Mouse (Mus musculus) central nervous system, embryonic 14 days (tissue): ENCODE data around the gene Olfr503. TPM values are rescaled to one million over a fixed set of nuclear protein-coding genes. Genes with fewer than 3 reads are reported as not detected.

Experiments used
- polyA plus RNA-seq: library from polyadenylated mRNA; depleted of rRNA; stranded (reverse); fragments of >200 nt; gene quantifications from 2 replicates; pipeline ENCODE4 v1.2.3, GENCODE M21; 2012; rRNA removed

The Olfr503 gene
- polyA plus RNA-seq = not detected in 2 replicates

GRCm38 (mm10) chr7:108544227-108544626 lies at the start of gene Olfr503:
Gene Olfr503 (plus strand): TSS chr7:108544527.

GRCm38 (mm10) chr7:108524965-108525364 lies 19.4 kb upstream of the Olfr503 start, which contains the start of gene Olfr502:
Gene Olfr502 (minus strand): TSS chr7:108525065.

GRCm38 (mm10) chr7:108565693-108566092 lies 21.4 kb downstream of the Olfr503 start, which contains the start of gene Olfr504:
Gene Olfr504 (minus strand): TSS chr7:108565793.

Other genes starting within 250 kb of the Olfr503 start
- gene Olfr491, start 231.1 kb upstream of the Olfr503 start, polyA plus RNA-seq = not detected in 2 replicates
- not detected in 2 replicates for gene Olfr492, start 220.9 kb upstream of the Olfr503 start, polyA plus RNA-seq
- gene Olfr493, start 197.5 kb upstream of the Olfr503 start, polyA plus RNA-seq = not detected in 2 replicates
- gene Olfr494, start 179.2 kb upstream of the Olfr503 start, polyA plus RNA-seq = not detected in 2 replicates
- not detected in 2 replicates for gene Olfr495, start 151.4 kb upstream of the Olfr503 start, polyA plus RNA-seq
- gene Olfr497, start 124.1 kb upstream of the Olfr503 start, polyA plus RNA-seq = not detected in 2 replicates
- gene Olfr498, start 79.2 kb upstream of the Olfr503 start, polyA plus RNA-seq = not detected in 2 replicates
- not detected in 2 replicates for gene Olfr502, start 19.5 kb upstream of the Olfr503 start, polyA plus RNA-seq
- gene Olfr504, start 21.3 kb downstream of the Olfr503 start, polyA plus RNA-seq = not detected in 2 replicates
- gene Olfr506, start 66.3 kb downstream of the Olfr503 start, polyA plus RNA-seq = 0.01 TPM in 1 of 2 replicates, not detected in the other
- not detected in 2 replicates for gene Olfr507, start 77.3 kb downstream of the Olfr503 start, polyA plus RNA-seq
- not detected in 2 replicates for gene Olfr508, start 85.5 kb downstream of the Olfr503 start, polyA plus RNA-seq
- gene Olfr509, start 107.4 kb downstream of the Olfr503 start, polyA plus RNA-seq = not detected in 2 replicates
- gene Olfr510, start 121.9 kb downstream of the Olfr503 start, polyA plus RNA-seq = not detected in 2 replicates
- not detected in 2 replicates for gene Olfr512, start 168.8 kb downstream of the Olfr503 start, polyA plus RNA-seq
- not detected in 2 replicates for gene Olfr513, start 206.4 kb downstream of the Olfr503 start, polyA plus RNA-seq